Mouse (Mus musculus): ENCODE results near the gene Kcnip1.

DNA sequence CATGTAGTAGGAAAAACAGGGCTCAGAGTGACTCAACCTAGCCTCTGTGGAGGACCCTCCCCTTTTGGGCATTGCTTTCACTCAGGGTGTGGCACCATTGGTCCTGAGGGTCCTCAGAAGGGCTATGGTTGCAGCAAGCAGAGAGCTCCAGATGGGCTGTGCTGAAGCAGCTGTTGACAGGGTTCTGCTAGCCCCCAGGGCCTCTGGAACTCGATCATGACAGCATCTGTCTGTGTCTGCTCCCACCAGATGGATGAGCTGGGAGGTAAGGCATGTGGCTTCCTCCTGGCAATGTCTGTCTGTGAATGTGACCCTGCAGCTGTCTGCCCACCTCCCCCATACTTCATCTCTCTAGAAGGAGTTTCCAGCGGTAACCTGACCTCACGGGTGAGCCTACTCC is 385.2 kb downstream of the Kcnip1 start:
- TF ChIP-seq CTCF (IDR thresholded peaks at IDR 0.05; ENCODE audit: low read depth) = no peak
- TF ChIP-seq EP300 (optimal IDR thresholded peaks at IDR 0.05) = no peak

Measured in stomach, postnatal 0 days (tissue).